Mouse (Mus musculus): Measurements from ENCODE around the gene Sdk1. TPM values are rescaled to one million over a fixed set of nuclear protein-coding genes. Genes with fewer than 3 reads are reported as not detected.

Sdk1 gene
- polyA plus RNA-seq, 1 experiment, result 4.0 TPM

- Histone ChIP-seq H3K4me3 (ENCODE audit: control insufficient read depth, low read depth, low read length) (no peak overlapping the region), H3K36me3 (ENCODE audit: control insufficient read depth, insufficient read depth, low read length) (no peaks in the 10 kb centered on the region), H3K27me3 (ENCODE audit: control insufficient read depth, insufficient read depth, low read length) (no peaks in the 10 kb centered on the region), H3K27ac (ENCODE audit: control insufficient read depth, insufficient read depth, low read depth, low read length) (no peak overlapping the region), H3K4me1 (ENCODE audit: control insufficient read depth, insufficient read depth, low read length) (no peaks in the 10 kb centered on the region)
- TF ChIP-seq POLR2A (IDR thresholded peaks at IDR 0.05; ENCODE audit: control insufficient read depth, low read depth, low read length) (no peak), CTCF (IDR thresholded peaks at IDR 0.05; ENCODE audit: control insufficient read depth, insufficient read depth, insufficient replicate concordance, low read depth, low read length) (no peak)
Observed at GRCm38 (mm10) chr5:142096377-142096841, 855.1 kb downstream of the Sdk1 start.

DNA sequence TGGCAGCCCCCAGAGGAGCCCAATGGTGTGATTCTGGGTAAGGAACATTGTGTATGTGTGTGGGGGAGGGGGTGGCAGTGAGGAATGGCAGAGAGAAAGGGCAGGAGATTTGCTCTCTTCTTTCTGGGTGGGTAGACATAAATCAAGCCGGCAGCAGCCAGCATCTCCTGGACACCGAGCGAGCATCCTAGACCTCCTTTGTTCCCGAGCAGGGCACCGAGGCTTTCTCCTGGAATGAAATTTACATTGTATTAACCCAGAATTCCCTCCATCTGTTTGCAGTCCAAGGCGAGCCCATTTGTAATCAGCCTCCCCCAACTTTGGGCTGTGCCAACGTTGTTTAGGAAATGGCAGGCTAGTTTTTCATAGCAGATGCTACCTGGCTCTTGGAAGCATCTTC is 858.9 kb downstream of the Sdk1 start:
- no peak overlapping the region for H3K27ac ChIP-seq (ENCODE audit: control insufficient read depth, insufficient read depth, low read depth, low read length)
- H3K36me3 ChIP-seq (ENCODE audit: control insufficient read depth, insufficient read depth, low read length), result no peaks in the 10 kb centered on the region
- H3K4me3 ChIP-seq (ENCODE audit: control insufficient read depth, low read depth, low read length), result no peak overlapping the region
- H3K27me3 ChIP-seq (ENCODE audit: control insufficient read depth, insufficient read depth, low read length), result no peaks in the 10 kb centered on the region
- TF ChIP-seq CTCF (IDR thresholded peaks at IDR 0.05; ENCODE audit: control insufficient read depth, insufficient read depth, insufficient replicate concordance, low read depth, low read length) (no peak), POLR2A (IDR thresholded peaks at IDR 0.05; ENCODE audit: control insufficient read depth, low read depth, low read length) (no peak)
- no peaks in the 10 kb centered on the region for H3K4me1 ChIP-seq (ENCODE audit: control insufficient read depth, insufficient read depth, low read length)

- Histone ChIP-seq H3K36me3 (ENCODE audit: control insufficient read depth, insufficient read depth, low read length) (no peaks in the 10 kb centered on the region), H3K4me1 (ENCODE audit: control insufficient read depth, insufficient read depth, low read length) (no peaks in the 10 kb centered on the region), H3K27me3 (ENCODE audit: control insufficient read depth, insufficient read depth, low read length) (no peaks in the 10 kb centered on the region), H3K4me3 (ENCODE audit: control insufficient read depth, low read depth, low read length) (no peak overlapping the region), H3K27ac (ENCODE audit: control insufficient read depth, insufficient read depth, low read depth, low read length) (no peak overlapping the region)
- TF ChIP-seq CTCF (IDR thresholded peaks at IDR 0.05; ENCODE audit: control insufficient read depth, insufficient read depth, insufficient replicate concordance, low read depth, low read length) (no peak), POLR2A (IDR thresholded peaks at IDR 0.05; ENCODE audit: control insufficient read depth, low read depth, low read length) (no peak)
Observed at GRCm38 (mm10) chr5:142107434-142107833, 866.1 kb downstream of the Sdk1 start.

DNA sequence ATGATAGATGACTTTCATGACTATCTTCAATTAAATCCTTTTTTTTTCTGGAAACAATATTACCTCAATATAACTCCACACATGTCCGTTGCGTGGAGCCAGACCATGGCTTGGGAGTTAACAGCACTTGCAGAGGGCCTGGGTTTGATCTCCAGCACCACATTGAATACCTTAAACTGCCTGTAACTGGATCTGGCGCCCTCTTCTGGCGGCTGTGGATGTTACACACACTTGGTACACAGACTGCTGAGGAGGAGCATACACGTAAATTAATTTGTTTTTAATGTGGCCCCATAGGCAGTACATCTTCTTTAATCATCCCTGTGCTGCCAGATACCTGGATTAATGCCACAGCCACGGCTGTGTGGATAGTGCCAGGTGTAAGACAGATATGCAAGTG is 870.7 kb downstream of the Sdk1 start:
- TF ChIP-seq POLR2A (IDR thresholded peaks at IDR 0.05; ENCODE audit: control insufficient read depth, low read depth, low read length) (no peak), CTCF (IDR thresholded peaks at IDR 0.05; ENCODE audit: control insufficient read depth, insufficient read depth, insufficient replicate concordance, low read depth, low read length) (peak; percentile 69; the same call in 1 of the 2 replicates)
- no peaks in the 10 kb centered on the region for H3K36me3 ChIP-seq (ENCODE audit: control insufficient read depth, insufficient read depth, low read length)
- H3K4me1 ChIP-seq (ENCODE audit: control insufficient read depth, insufficient read depth, low read length), result no peaks in the 10 kb centered on the region
- H3K27me3 ChIP-seq (ENCODE audit: control insufficient read depth, insufficient read depth, low read length), result no peaks in the 10 kb centered on the region
- no peak overlapping the region for H3K27ac ChIP-seq (ENCODE audit: control insufficient read depth, insufficient read depth, low read depth, low read length)
- H3K4me3 ChIP-seq (ENCODE audit: control insufficient read depth, low read depth, low read length), result no peak overlapping the region

DNA sequence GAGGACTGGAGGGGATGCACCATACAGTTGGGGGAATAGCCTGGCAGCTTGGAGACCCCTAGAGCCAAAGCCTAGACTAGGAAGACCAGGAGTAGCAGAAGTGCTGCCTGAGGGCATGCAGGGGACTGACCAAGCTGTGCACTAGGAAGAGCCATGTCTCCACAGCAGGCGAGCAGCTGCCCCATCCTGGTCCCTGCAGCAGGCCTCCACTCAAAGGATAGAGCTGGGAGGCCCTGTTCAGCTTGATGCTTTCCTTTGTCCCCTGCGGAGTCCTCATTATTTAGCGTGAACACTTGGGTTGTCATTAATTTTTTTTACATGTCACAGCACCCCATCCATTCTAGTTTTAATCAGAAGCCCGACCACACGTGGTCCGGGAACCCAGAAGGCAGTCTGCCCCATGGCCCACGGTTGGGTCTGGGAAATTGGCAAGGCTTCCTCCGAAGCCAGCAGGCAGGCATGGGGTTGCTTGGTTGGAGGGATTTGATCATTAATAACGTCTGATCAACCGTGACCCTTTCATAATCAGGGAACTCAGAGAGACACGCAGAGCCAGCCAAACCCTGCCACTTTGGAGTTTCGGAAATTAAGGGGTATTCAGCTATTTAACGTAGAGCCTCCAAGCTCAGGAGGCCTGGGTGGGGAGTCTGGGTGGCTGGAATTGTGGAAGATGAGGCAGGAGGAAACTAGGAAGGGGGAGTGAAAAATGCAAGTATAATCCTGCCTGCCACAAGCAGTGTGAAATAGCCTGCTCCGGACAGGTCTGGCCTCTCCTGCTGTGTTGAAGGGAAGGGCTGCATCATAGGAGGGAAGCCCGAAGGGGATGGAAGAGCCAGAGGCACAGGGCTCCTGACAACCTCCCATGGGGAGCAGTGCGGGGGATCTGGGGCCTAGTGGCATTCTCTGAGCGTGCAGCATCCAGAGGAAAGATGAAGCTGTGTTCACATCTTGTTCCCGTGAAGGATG is 872.2 kb downstream of the Sdk1 start:
- no peak overlapping the region for H3K4me3 ChIP-seq (ENCODE audit: control insufficient read depth, low read depth, low read length)
- no peak overlapping the region for H3K27ac ChIP-seq (ENCODE audit: control insufficient read depth, insufficient read depth, low read depth, low read length)
- no peak for TF ChIP-seq POLR2A (IDR thresholded peaks at IDR 0.05; ENCODE audit: control insufficient read depth, low read depth, low read length)
- TF ChIP-seq CTCF (IDR thresholded peaks at IDR 0.05; ENCODE audit: control insufficient read depth, insufficient read depth, insufficient replicate concordance, low read depth, low read length), result no peak
- H3K4me1 ChIP-seq (ENCODE audit: control insufficient read depth, insufficient read depth, low read length), result no peaks in the 10 kb centered on the region
- no peaks in the 10 kb centered on the region for H3K27me3 ChIP-seq (ENCODE audit: control insufficient read depth, insufficient read depth, low read length)
- H3K36me3 ChIP-seq (ENCODE audit: control insufficient read depth, insufficient read depth, low read length), result no peaks in the 10 kb centered on the region

DNA sequence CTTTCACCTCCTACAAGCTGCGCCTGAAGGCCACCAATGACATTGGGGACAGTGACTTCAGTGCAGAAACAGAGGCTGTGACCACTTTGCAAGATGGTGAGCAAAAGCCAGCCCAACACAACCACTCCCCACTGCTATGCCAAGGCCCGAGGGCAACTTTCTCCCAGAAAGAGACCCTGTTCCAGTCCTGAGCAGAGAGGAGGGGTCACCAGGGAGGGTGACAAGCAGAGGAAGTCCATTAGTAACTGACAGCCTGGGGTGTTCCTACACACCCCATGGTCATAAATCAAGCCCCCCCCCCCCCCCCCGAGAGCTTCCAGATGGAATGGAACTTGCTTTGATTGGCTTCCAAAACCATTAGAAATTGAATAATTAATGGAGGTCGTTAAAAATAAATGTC is 886.5 kb downstream of the Sdk1 start:
- no peaks in the 10 kb centered on the region for H3K36me3 ChIP-seq (ENCODE audit: control insufficient read depth, insufficient read depth, low read length)
- no peak for TF ChIP-seq CTCF (IDR thresholded peaks at IDR 0.05; ENCODE audit: control insufficient read depth, insufficient read depth, insufficient replicate concordance, low read depth, low read length)
- TF ChIP-seq POLR2A (IDR thresholded peaks at IDR 0.05; ENCODE audit: control insufficient read depth, low read depth, low read length), result no peak
- H3K4me3 ChIP-seq (ENCODE audit: control insufficient read depth, low read depth, low read length), result no peak overlapping the region
- no peaks in the 10 kb centered on the region for H3K4me1 ChIP-seq (ENCODE audit: control insufficient read depth, insufficient read depth, low read length)
- no peaks in the 10 kb centered on the region for H3K27me3 ChIP-seq (ENCODE audit: control insufficient read depth, insufficient read depth, low read length)
- no peak overlapping the region for H3K27ac ChIP-seq (ENCODE audit: control insufficient read depth, insufficient read depth, low read depth, low read length)

DNA sequence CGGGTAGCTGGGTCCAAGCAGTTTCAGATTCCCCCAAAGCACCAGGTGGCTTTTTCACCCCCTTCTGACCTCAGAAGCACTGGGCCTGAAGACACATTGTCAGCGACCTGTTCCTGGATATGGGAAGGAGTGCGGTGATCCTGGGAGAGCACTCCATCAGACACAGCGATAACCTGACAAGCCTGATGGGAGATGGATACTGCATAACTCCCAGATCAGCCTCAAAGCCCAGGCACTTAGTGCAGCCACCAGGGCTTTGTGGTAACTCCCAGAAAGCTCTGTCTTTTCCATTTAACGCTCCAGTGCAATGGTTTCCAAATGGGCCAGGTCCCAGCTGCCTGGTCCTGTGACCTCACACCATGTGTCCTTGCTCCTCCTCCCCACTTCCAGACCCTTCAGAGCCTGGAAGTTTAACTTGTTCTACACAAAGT is 886.9 kb downstream of the Sdk1 start:
- H3K27ac ChIP-seq (ENCODE audit: control insufficient read depth, insufficient read depth, low read depth, low read length), result no peak overlapping the region
- no peaks in the 10 kb centered on the region for H3K36me3 ChIP-seq (ENCODE audit: control insufficient read depth, insufficient read depth, low read length)
- no peaks in the 10 kb centered on the region for H3K4me1 ChIP-seq (ENCODE audit: control insufficient read depth, insufficient read depth, low read length)
- no peaks in the 10 kb centered on the region for H3K27me3 ChIP-seq (ENCODE audit: control insufficient read depth, insufficient read depth, low read length)
- TF ChIP-seq CTCF (IDR thresholded peaks at IDR 0.05; ENCODE audit: control insufficient read depth, insufficient read depth, insufficient replicate concordance, low read depth, low read length) (no peak), POLR2A (IDR thresholded peaks at IDR 0.05; ENCODE audit: control insufficient read depth, low read depth, low read length) (no peak)
- no peak overlapping the region for H3K4me3 ChIP-seq (ENCODE audit: control insufficient read depth, low read depth, low read length)

Data from testis, adult 2 months (tissue).